Mouse (Mus musculus) kidney, embryonic 15.5 days (tissue): Measurements from ENCODE around the gene Fnbp1. TPM values are rescaled to one million over a fixed set of nuclear protein-coding genes. Genes with fewer than 3 reads are reported as not detected.

ENCODE experiments used
- ATAC-seq: fragments of 200-750 bp; cut with Nextera tagmentation; replicated peaks from 2 replicates; pipeline ENCODE4 v1.8.0; 2017; ENCODE audit warnings: moderate TSS enrichment; ENCODE audit not compliant: low FRiP score
- H3K27ac ChIP-seq: fragments of 300-500 bp; sonication (generic); 2 replicates; pipeline ENCODE4 v1.5.1; 2015; ENCODE audit warnings: mild to moderate bottlenecking, inconsistent platforms
- H3K27me3 ChIP-seq: fragments of 300-500 bp; sonication (generic); 2 replicates; pipeline ENCODE4 v1.6.1; 2015; ENCODE audit warnings: inconsistent platforms
- H3K36me3 ChIP-seq: fragments of 300-500 bp; sonication (generic); 2 replicates; pipeline ENCODE4 v1.6.1; 2015; ENCODE audit warnings: inconsistent platforms
- H3K4me1 ChIP-seq: fragments of 300-500 bp; sonication (generic); 2 replicates; pipeline ENCODE4 v1.6.1; 2015; ENCODE audit warnings: inconsistent platforms
- H3K4me2 ChIP-seq: fragments of 300-500 bp; sonication (generic); 2 replicates; pipeline ENCODE4 v1.6.1; 2015; ENCODE audit warnings: moderate library complexity, mild to moderate bottlenecking, inconsistent platforms
- H3K4me3 ChIP-seq: fragments of 300-500 bp; sonication (generic); replicated peaks from 2 replicates; pipeline ENCODE4 v1.5.1; 2015; ENCODE audit warnings: mild to moderate bottlenecking, inconsistent platforms
- H3K9ac ChIP-seq: fragments of 300-500 bp; sonication (generic); 2 replicates; pipeline ENCODE4 v1.6.1; 2015; ENCODE audit warnings: mild to moderate bottlenecking, inconsistent platforms
- H3K9me3 ChIP-seq: fragments of 300-500 bp; sonication (generic); replicated peaks from 2 replicates; pipeline ENCODE4 v1.6.1; 2016; ENCODE audit warnings: inconsistent platforms
- WGBS: fragments of 180-500 bp; shearing (Covaris S2); methylation state at CpG from one replicate; pipeline ENCODE4 v1.1.7; 2015; ENCODE audit warnings: mixed read lengths; 5-methylcytosine and 5-hydroxymethylcytosine counted together
- polyA plus RNA-seq: library from polyadenylated mRNA; unstranded; fragments of >200 nt; fragmentation: Nextera tagmentation; extraction: Ambion mirVana; gene quantifications from 2 replicates; pipeline ENCODE4 v1.2.1, GENCODE M21; 2015

The Fnbp1 gene
- polyA plus RNA-seq, 1 experiment from 2014 or later = 22.4 TPM

DNA sequence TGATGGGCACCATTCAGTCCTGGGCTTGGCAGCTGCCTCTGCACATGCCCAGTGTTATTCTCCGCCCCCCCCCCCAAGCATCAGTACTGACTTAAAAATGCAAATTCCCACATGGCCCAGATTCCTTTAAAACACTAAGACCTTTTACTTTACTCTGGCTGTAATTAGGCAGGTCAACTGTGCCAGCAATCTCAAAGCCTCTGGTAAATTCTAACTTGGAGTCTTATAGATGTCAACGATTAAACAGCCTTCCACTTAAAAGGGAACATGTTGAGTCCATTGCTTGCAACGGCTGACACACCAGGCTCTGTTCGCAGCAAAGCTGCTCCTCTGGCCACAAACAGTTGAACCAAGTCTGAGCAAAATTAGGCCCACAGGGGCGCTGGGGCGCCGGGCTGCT lies 109.8 kb downstream of the Fnbp1 start:
- WGBS = 86% methylated on average over 7 of the region's 7 CpGs
- Histone ChIP-seq H3K4me1 (peaks cover 7% of the 10 kb centered on the region), H3K27ac (no peak overlapping the region), H3K9ac (no peak overlapping the region), H3K27me3 (no peaks in the 10 kb centered on the region), H3K4me2 (no peak overlapping the region), H3K9me3 (no peaks in the 10 kb centered on the region), H3K4me3 (no peak overlapping the region), H3K36me3 (peaks cover 90% of the 10 kb centered on the region)
- ATAC-seq = no peak

DNA sequence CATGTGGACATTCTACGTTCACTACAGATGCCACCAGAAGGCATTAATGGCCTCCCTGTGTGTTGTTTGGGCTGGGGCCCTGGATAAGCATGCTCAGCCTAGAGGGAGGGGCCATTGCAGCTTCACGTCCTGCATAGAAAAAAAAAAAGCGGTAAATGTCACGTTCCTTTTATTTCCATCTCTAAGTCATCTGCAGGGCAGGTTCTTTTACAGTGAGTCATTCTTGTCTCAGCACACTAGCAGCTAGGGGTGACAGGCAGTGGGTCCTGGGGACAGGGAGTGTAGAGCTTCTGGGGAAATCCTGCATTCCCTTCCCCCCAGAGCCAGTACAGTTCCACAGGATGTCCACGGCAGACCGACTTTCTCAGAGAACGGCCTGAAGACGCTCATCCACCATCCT lies 115.2 kb downstream of the Fnbp1 start:
- Histone ChIP-seq H3K36me3 (peaks cover 38% of the 10 kb centered on the region), H3K4me3 (no peak overlapping the region), H3K9me3 (no peaks in the 10 kb centered on the region), H3K4me1 (peaks cover 26% of the 10 kb centered on the region), H3K9ac (0 out of 2 replicates have a peak overlapping the region, but pooled peaks have one; percentile 4), H3K27me3 (no peaks in the 10 kb centered on the region), H3K27ac (peak overlapping the region; percentile 51), H3K4me2 (no peak overlapping the region)
- 52% methylated on average over 8 of the region's 8 CpGs for WGBS
- no peak for ATAC-seq

DNA sequence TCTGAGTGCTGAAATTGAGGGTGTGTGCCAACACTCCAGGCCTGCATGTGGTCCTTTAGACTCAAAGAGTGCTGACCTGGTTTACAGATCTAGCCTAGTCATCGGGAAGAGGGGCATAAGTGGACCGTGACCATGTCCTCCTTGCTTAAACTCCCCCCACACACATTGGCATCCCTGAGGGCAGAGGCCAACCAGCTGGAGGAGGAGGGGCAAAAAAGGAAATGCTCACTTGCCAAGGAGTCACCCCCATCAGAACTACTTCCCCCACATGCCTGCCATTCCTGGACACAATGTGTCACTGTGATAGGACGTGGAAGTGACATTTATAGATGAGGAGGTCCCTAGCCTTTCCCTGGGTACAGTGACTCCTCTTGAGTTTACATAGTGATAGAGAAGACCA lies 116.3 kb downstream of the Fnbp1 start:
- peak overlapping the region; percentile 51; the same call in 1 of the 2 replicates for H3K27ac ChIP-seq
- no peaks in the 10 kb centered on the region for H3K27me3 ChIP-seq
- peaks cover 38% of the 10 kb centered on the region for H3K36me3 ChIP-seq
- peaks cover 26% of the 10 kb centered on the region for H3K4me1 ChIP-seq
- H3K4me3 ChIP-seq = no peak overlapping the region
- no peak overlapping the region for H3K9ac ChIP-seq
- peak; percentile 72; the same call in 1 of the 2 replicates for ATAC-seq
- 33% methylated on average over 3 of the region's 3 CpGs for WGBS
- H3K4me2 ChIP-seq = no peak overlapping the region
- no peaks in the 10 kb centered on the region for H3K9me3 ChIP-seq

DNA sequence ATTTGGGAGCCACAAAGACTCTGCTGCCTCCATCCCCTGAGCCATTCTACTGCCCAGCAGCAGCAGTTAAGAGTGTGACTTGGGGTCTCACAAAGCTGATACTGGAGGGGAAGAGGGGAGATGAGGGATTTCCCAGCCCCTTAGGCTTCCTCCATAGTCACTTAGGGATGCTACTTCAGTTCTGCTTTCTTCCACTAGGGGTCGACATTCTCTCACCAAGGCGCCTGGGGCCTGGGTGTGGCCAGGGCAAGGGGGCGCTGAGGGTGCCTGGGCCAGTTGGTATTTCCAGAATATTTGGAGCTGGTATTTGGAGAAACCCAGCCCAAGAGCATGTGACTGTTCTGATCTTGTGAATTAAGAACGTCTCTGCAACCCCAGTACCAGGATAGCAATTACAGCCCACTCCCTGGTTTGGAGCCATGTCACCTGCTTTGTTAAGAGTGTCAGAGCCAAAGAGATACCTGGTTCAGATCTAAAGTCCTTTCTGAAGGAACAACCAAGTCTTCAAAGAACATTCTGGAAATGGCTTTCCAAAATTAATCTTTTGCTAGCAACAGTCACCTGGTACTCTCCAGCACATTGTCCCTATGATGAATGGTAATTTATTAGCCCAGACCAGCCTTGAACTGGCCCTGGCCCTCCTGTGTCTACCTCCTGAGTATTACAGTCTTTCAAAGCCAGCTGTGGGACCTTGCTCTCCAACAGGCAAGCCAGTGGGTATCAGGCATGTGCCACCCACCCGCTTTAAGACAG lies 117.0 kb downstream of the Fnbp1 start:
- Histone ChIP-seq H3K27me3 (no peaks in the 10 kb centered on the region), H3K36me3 (peaks cover 38% of the 10 kb centered on the region), H3K9me3 (no peaks in the 10 kb centered on the region), H3K4me3 (no peak overlapping the region), H3K4me2 (no peak overlapping the region), H3K4me1 (peaks cover 26% of the 10 kb centered on the region), H3K9ac (no peak overlapping the region), H3K27ac (peak overlapping the region; percentile 51; the same call in 1 of the 2 replicates)
- no peak for ATAC-seq
- 34% methylated on average over 5 of the region's 5 CpGs for WGBS

DNA sequence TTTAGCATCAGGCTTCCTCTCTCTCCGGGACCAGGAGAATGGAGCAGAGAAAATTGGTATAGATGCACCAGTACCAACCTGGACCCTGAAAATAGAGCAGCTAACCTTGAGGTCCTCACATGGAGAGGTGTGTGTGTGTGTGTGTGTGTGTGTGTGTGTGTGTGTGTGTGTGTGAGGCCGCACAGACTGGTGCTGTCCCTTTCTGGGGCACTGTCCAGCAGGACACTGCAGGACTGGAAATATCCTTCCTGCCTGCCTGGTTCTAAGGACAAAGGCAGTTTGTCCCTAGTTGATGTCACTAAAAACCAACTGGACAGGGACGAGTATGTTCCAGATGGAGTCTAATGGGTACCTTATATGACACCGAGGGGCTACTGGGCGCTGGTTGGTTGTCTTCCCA lies 117.9 kb downstream of the Fnbp1 start:
- ATAC-seq = no peak
- H3K4me2 ChIP-seq = no peak overlapping the region
- H3K4me1 ChIP-seq = peaks cover 26% of the 10 kb centered on the region
- no peaks in the 10 kb centered on the region for H3K9me3 ChIP-seq
- peaks cover 42% of the 10 kb centered on the region for H3K36me3 ChIP-seq
- WGBS = 77% methylated on average over 5 of the region's 5 CpGs
- H3K27me3 ChIP-seq = no peaks in the 10 kb centered on the region
- no peak overlapping the region for H3K4me3 ChIP-seq
- no peak overlapping the region for H3K9ac ChIP-seq
- no peak overlapping the region for H3K27ac ChIP-seq

DNA sequence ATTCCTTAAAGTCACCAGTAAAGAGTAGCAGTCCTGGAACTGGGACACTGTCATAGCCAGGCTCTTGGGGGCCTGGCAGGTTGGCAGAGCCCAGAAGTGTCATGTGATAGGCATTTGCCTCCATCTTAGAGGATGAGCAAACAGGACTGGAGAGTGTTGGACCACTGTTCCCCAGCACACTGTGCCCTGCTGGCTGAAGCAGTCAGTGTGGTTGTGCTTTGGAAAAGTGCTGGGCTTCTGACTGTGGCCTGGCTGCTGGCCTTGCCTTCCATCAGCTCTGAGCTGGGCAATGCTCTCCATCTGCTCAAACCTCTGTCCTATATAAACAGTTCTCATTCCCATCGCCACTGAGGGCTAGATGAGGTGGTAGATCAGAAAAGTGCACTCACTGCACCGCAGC lies 121.6 kb downstream of the Fnbp1 start:
- Histone ChIP-seq H3K9ac (no peak overlapping the region), H3K27ac (no peak overlapping the region), H3K36me3 (peaks cover 54% of the 10 kb centered on the region), H3K4me2 (no peak overlapping the region), H3K9me3 (no peaks in the 10 kb centered on the region), H3K4me3 (no peak overlapping the region), H3K4me1 (peaks cover 2% of the 10 kb centered on the region), H3K27me3 (no peaks in the 10 kb centered on the region)
- ATAC-seq = no peak
- WGBS = 92% methylated on average over 2 of the region's 2 CpGs

DNA sequence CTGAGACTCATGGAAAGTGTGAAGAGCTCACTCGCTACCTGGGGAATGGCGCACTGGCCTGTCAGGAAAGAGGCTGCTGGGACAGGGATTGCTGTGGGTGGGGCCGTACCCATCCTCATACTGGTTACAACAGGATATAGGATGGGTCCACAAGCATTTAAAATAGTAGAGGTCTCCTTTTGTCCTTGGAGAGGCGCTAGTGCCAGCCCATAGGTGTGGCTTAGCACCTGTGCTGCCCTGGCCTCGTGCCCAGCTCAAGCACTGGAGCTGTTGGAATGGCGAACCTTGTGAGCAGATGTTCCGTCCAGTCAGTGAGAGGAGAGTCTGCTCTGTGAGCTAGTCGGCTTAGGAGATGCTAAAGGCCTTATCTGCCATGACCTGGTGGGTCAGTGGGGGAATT lies 122.8 kb downstream of the Fnbp1 start:
- no peak overlapping the region for H3K9ac ChIP-seq
- no peaks in the 10 kb centered on the region for H3K4me1 ChIP-seq
- H3K4me2 ChIP-seq = no peak overlapping the region
- no peaks in the 10 kb centered on the region for H3K27me3 ChIP-seq
- no peaks in the 10 kb centered on the region for H3K9me3 ChIP-seq
- ATAC-seq = no peak
- H3K27ac ChIP-seq = no peak overlapping the region
- H3K36me3 ChIP-seq = peaks cover 54% of the 10 kb centered on the region
- WGBS = 87% methylated on average over 8 of the region's 8 CpGs
- H3K4me3 ChIP-seq = no peak overlapping the region

DNA sequence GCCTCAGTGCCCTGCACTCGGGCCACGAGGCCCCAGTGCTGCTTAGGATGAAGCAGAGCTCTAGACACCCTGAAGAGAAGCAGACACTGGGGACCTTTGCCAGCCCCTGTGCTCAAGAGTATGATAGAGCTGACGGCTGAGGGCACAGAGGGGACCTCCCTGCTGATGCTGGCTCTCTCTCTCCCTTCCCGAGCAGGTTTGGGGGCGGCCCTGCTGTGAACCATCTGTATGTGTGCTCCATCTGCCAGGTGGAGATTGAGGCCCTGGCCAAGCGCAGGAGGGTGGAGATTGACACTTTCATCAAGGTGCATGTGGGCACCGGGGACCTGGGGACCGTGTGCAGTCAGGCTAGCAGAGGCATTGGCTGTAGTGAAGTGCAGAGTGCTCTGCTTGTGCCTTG lies 123.3 kb downstream of the Fnbp1 start:
- Histone ChIP-seq H3K27ac (no peak overlapping the region), H3K9me3 (no peaks in the 10 kb centered on the region), H3K4me3 (no peak overlapping the region), H3K9ac (no peak overlapping the region), H3K36me3 (peaks cover 54% of the 10 kb centered on the region), H3K27me3 (no peaks in the 10 kb centered on the region), H3K4me1 (no peaks in the 10 kb centered on the region), H3K4me2 (no peak overlapping the region)
- 88% methylated on average over 8 of the region's 8 CpGs for WGBS
- ATAC-seq = no peak

DNA sequence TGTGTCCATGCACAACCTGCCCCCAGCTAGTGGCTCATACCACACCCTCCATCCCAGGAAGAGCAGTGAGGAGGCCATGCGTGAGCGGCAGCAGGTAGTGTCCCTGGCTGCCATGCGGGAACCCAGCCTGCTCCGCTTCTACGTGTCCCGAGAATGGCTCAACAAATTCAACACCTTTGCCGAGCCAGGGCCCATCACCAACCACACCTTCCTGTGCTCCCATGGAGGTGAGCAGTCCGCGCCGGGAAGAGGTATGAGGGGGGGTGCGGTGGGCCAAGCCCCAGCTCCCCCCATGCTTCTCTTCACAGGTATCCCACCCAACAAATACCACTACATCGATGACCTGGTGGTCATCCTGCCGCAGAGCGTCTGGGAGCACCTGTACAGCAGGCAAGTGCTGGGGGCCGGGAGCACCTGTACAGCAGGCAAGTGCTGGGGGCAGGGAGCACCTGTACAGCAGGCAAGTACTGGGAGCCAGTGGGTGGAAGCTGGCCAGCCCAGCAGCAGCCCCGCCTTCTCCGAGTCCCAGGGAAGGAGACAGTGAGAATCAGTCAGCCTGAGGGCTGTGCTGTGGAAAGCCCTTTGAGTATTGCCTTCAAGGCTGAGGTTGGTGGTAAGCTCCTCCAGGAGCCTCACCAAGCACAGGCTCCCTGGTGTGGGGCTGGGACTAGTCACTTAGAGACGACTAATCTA lies 124.0 kb downstream of the Fnbp1 start:
- WGBS = 94% methylated on average over 18 of the region's 18 CpGs
- no peak for ATAC-seq
- Histone ChIP-seq H3K27ac (no peak overlapping the region), H3K27me3 (no peaks in the 10 kb centered on the region), H3K36me3 (peaks cover 54% of the 10 kb centered on the region), H3K9me3 (no peaks in the 10 kb centered on the region), H3K4me1 (no peaks in the 10 kb centered on the region), H3K4me2 (no peak overlapping the region), H3K4me3 (no peak overlapping the region), H3K9ac (no peak overlapping the region)

DNA sequence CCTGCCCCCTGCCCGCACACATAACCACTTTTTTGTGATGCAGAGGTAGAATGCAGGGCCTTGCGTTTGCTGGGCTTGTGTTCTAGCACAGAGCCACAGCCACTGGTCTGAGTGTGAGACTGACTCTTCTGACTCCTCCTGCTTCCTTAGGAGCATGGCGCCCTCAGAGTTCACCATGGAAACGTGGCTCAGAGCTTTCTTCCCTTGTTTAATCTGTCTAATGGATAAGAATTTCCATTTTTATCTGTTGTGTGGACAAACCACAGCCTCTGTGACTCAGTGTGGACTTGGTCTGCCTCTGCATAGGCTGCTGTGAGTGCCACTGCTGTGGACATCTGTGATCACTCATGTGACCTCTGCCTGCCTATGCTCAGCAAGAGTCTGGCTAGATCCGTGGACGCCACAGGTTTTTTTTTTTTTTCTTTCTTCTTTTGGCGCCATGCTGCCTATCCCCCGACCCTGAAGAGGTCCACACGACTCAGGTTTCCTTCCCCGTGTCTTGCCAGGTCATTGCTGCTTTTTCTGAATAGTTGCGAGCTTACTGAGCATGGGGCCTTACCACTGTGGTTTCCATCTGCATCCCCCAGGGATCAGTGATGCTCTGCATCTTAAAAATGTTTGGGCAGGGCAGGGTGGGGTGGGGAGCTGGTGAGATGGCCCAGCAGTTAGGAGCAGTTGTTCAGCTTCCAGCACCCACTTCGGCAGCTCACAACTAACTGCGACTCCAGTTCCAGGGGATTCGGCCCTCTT lies 128.3 kb downstream of the Fnbp1 start:
- no peak overlapping the region for H3K4me2 ChIP-seq
- no peaks in the 10 kb centered on the region for H3K4me1 ChIP-seq
- no peak overlapping the region for H3K4me3 ChIP-seq
- H3K27me3 ChIP-seq = no peaks in the 10 kb centered on the region
- no peak overlapping the region for H3K27ac ChIP-seq
- H3K9ac ChIP-seq = no peak overlapping the region
- WGBS = 70% methylated on average over 14 of the region's 14 CpGs
- no peak for ATAC-seq
- no peaks in the 10 kb centered on the region for H3K9me3 ChIP-seq
- H3K36me3 ChIP-seq = peaks cover 37% of the 10 kb centered on the region

DNA sequence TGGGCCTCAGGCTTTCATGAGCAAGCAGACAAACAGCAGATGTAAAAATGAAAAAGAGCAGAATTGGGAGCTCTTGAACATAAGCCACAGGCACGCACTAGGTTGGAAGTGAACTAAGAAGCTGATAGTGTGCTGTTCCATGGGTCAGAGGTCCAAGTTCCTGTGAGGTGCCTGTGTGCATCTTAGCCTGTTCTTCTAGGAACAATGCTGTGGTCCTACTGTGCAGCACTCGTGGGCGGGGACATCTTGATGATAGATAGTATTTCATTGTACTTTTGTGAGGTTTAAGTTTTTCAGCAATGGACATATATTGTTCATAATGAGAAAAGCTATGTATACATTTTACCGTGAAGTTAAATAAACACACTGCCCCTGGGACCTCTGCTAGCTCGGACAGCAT lies 134.6 kb downstream of the Fnbp1 start:
- ATAC-seq = no peak
- H3K9ac ChIP-seq = no peak overlapping the region
- no peak overlapping the region for H3K27ac ChIP-seq
- peaks cover 47% of the 10 kb centered on the region; the same call in 1 of the 2 replicates for H3K36me3 ChIP-seq
- no peaks in the 10 kb centered on the region for H3K4me1 ChIP-seq
- WGBS = 91% methylated on average over 5 of the region's 5 CpGs
- no peak overlapping the region for H3K4me2 ChIP-seq
- H3K27me3 ChIP-seq = no peaks in the 10 kb centered on the region
- no peak overlapping the region for H3K4me3 ChIP-seq
- no peaks in the 10 kb centered on the region for H3K9me3 ChIP-seq

DNA sequence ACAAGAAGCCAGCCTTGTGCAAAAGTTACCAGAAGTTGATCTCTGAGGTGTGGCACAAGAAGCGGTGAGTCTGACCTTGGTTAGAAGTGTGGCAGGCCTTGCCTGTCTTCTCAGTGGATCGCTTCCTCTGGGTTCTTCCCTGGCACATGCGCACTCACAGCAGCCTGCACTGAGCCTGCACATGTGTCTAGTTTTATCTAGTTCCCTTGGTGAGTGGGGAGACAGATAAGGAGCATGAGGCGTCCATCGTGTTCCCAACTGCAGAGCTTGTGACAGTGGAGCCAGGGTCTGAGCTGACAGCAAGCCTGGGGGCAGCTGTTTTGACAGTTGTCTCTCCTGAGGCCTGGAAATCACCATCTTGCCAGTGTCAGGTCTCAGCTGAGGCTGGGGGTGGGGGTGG lies 135.4 kb downstream of the Fnbp1 start:
- 81% methylated on average over 5 of the region's 5 CpGs for WGBS
- peaks cover 47% of the 10 kb centered on the region for H3K36me3 ChIP-seq
- no peaks in the 10 kb centered on the region for H3K9me3 ChIP-seq
- no peak overlapping the region for H3K4me2 ChIP-seq
- no peak overlapping the region for H3K4me3 ChIP-seq
- H3K27me3 ChIP-seq = no peaks in the 10 kb centered on the region
- H3K27ac ChIP-seq = no peak overlapping the region
- H3K4me1 ChIP-seq = no peaks in the 10 kb centered on the region
- no peak for ATAC-seq
- no peak overlapping the region for H3K9ac ChIP-seq
